Mouse (Mus musculus) CD4-positive, CD25-positive, alpha-beta regulatory T cell, adult 9 weeks (primary cell): ENCODE results near the gene N4bp3. TPM values are rescaled to one million over a fixed set of nuclear protein-coding genes. Genes with fewer than 3 reads are reported as not detected.

Experiments used
- polyA plus RNA-seq: library from polyadenylated mRNA; unstranded; fragments of 100-300 nt; shearing (Covaris generic); gene quantifications from one replicate; pipeline ENCODE4 v1.2.1, GENCODE M21; 2017

The N4bp3 gene
- polyA plus RNA-seq: 8.6 TPM

DNA sequence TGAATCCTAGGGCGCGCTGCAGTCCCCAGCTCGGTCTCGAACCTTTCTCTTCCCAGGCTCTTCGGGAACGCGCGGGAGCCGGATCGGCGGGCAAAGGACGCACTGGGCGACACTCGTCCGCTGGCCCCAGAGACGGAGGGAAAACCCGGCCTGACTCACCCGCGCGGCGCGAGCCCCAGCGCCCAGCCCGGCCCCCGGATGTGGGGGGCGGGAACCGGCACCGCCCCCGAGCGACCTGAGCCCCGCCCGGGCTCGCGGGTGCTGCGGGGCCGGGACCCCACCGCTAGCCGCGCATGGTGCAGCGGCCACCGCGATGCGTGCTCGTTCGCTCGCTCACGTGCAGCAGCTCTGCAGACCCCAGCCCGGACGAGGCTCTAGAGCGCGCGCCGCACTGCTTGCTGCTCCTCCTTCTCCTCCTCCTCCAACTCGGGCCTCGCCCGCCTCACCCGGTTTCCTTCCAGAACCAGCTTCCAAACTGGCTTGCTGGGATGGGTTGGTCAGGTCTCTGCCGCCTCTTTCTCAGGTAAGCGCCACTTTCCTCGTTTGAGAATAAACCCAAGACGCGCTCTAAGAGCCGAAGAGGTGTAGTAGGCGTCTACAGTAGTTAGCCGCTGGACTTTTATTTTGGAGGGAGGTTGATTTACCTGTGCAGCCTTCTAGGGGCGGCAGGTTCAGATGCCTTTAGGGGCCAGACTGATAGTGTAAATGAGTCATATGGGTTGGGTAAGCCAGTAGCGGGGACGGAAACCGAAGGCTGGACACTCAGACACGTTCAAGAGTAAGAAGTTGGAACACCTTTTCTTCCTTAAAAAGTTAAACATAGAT, at the start of gene N4bp3, which contains the start of gene D930048N14Rik:
N4bp3 (minus strand) TSS at position 152 of the 825 bp plus-strand sequence.
D930048N14Rik (plus strand) TSS at position 264 of the 825 bp plus-strand sequence.

DNA sequence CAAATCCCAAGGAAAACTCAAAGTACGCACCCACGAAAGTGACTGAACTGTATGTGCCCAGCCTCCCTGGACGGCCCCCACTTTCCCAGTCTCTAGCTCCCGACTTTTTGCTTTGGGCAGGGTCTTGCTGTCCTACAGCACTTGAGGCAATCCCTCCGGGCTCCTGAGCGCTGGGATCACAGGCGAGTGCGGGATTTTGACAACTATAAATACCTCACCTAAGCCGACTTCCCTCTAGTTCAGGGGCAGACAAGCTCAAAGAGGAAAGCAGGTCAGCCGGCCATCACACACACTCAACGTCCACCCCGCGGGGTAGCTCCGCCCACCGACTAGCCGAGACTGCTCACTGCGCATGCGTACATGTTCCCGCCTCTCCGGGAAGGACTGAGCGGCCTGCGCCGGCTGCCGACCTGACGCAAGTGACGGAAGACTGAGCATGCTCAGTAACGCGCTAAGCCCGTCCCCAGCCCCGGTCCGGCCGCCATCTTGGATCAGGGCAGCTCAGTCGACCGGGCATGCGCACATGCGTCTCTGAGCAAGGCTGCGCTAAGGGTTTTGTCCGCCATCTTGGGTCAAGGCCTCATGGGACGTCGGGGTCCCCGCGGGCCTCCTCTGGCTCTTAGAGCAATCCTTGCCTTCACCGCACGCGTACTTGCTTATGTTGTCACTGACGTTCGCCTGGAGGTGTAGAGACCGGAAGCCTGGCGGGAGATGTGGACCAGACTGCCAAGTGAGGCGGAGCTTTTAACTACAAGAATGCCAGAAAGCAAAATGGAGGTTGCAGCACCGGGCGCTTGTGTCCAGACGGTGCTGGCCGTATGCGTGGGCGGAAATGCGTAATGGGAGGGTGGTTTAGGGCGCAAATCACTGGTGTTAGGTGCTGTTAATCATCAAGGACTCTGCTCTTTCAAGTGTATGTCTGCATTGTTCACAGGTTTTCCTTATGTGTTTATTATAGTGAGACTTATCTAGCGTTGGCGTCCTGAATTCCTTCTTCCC, 38.0 kb upstream of the N4bp3 start, which contains the start of gene 0610009B22Rik:
0610009B22Rik (minus strand) TSS at position 545 of the 999 bp plus-strand sequence.

DNA sequence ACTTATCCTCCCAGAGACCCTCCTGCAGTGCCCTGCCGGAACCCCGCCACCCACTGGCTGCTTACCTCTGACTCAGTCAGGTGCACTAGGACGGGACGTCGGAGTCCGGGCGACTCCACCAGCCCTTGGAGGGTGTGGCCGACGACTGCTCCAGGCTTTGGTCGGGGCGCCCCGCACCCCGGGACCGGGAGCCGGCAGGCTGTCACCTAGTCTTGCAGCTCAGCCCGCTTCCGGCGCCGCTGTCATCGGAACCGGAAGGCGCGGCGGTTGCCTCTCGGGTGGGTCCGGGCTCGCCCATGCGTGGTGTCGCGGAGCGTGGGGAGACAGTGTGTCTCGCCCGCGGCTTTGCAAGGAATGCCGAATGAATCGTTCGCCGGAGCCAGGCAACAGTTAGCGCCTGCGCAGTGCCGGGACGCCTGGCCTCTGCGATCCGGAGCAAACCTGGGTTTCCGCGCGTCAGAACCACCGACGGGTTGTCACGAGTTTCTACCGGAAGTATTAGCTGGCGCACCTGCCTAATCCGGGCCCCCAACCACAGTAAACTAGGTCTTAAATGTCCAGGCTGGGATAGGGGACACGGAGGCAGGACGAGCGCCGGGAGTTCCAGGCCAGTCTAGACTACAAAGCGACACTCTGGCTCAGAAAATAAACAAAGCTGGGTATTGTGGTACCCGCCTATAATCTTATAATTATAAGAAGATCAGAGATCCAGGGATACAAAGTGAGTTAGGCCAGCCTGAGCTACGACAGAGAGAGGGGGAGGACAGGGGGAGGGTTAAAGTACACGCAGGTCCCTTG, 14.9 kb downstream of the N4bp3 start, which contains the start of gene Rmnd5b:
Rmnd5b (minus strand) TSS at position 372 of the 798 bp plus-strand sequence.

DNA sequence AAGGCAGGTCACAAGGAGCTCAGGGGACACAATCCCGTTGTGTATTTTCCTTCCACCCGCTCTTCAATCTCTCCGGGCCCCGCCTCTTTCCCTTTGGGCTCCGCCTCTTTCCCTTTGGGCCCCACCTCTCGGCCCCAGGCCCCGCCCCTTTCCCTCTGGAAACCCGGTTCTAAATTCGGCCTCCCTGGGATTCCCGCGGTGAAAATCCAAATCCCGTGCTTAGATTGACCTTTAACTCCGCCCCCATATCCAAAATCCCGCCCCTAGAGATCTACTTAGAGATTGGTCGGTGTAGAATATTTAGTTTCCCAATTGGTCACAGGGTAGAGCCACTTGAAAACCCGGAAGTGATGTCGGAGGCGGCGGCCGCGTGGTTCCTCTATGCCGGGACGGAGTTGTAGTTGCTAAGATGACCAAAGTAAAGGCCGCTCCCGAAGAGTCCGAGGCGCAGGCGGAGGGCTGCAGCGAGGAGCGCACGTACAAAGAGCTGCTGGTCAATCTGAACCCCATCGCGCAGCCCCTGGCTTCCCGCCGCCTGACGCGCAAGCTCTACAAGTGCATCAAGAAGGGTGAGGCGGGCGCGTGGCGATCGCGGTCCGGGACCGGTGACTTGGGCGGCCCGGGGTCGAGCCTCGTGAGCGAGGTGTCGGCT, 31.1 kb downstream of the N4bp3 start, which contains the start of gene Nhp2:
Nhp2 (plus strand) TSS at position 327 of the 652 bp plus-strand sequence.

DNA sequence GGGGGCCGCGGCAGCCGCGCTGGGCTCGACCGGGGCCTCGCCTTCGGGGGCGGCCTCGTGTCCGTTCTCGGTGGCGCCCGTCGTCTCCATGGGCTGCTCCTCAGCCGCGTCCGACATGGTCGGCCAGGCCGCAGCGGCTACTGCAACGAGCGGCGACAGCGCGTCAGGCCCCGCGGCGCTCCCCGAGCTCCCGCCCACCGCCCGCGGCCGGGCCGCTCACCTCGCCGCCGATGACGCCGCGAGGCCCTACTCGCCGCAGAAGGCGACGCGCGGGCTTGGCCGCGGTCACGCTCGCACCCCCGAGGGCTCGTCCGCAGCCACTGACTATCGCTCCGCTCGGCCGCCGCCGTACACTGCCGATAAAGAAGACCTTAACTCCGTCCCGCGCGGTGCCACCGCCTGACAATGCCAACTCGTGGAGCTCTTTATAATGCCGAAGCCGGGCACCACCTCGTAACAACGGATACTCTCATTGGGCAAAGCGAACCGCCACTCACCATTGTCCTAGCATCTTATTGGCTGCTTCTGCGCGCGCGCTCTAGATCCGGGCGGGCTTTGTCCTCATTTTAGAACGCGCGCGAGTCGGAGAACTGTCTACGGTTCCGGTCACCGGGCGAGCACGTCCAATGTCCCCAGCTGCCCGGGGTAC, 44.1 kb downstream of the N4bp3 start, which contains the start of gene Hnrnpab:
Hnrnpab (minus strand) TSS at position 401 of the 649 bp plus-strand sequence.

Other genes starting within 250 kb of the N4bp3 start
- 25.8 TPM for gene Phykpl, start 66.1 kb downstream of the N4bp3 start, polyA plus RNA-seq
- gene Hnrnpab, start 44.0 kb downstream of the N4bp3 start, polyA plus RNA-seq: 17.0 TPM
- gene Nhp2, start 31.1 kb downstream of the N4bp3 start, polyA plus RNA-seq: 136 TPM
- gene Rmnd5b, start 14.9 kb downstream of the N4bp3 start, polyA plus RNA-seq: 105 TPM
- gene D930048N14Rik, start 112 bp upstream of the N4bp3 start, polyA plus RNA-seq: 0.63 TPM
- gene 0610009B22Rik, start 38.0 kb upstream of the N4bp3 start, polyA plus RNA-seq: 21.9 TPM
- 19.7 TPM for gene Sec24a, start 112.8 kb upstream of the N4bp3 start, polyA plus RNA-seq
- gene Sar1b, start 112.8 kb upstream of the N4bp3 start, polyA plus RNA-seq: 127 TPM
- gene Jade2, start 206.8 kb upstream of the N4bp3 start, polyA plus RNA-seq: 8.5 TPM